Mouse (Mus musculus) small intestine, adult 2 months (tissue): ENCODE data around the gene Trim16.

Source experiments
- CTCF ChIP-seq: fragments of 200-500 bp; IDR thresholded peaks from 2 replicates; pipeline ENCODE4 v1.5.1; 2012; ENCODE audit warnings: low read depth, mild to moderate bottlenecking, control low read depth, inconsistent platforms, low read length, moderate library complexity, mixed read lengths; ENCODE audit not compliant: insufficient replicate concordance, insufficient read length; ENCODE audit errors: extremely low read depth
- POLR2A ChIP-seq: fragments of 200-500 bp; IDR thresholded peaks from 2 replicates; pipeline ENCODE4 v1.6.1; 2012; ENCODE audit warnings: low read depth, mild to moderate bottlenecking, control low read depth, inconsistent platforms, low read length, moderate library complexity

DNA sequence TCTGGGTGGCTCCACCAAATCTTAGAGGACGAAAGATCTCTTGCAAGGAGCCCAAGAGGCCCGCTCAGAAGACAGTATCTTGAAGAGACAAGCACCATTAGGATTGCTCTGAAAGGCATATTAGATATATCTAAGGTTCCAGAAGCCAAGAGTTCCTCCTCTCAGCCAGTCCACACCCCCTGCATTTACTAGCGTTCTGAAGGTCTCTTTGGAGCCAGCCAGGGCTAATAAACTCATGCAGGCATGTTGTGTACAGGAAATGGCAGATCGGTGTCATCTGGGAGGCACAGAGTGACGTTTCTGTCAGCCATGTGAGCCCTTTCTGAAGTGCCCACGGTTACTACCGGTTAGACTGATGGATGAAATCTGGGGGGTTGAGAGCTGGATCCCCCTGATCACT, 4.2 kb downstream of the Trim16 start:
- TF ChIP-seq POLR2A (no peak), CTCF (no peak)
